Mouse (Mus musculus): ENCODE measurements around the gene Osgep. TPM values are rescaled to one million over a fixed set of nuclear protein-coding genes. Genes with fewer than 3 reads are reported as not detected.
A peak's percentile ranks its signal among the peaks of the same experiment; 100 is the strongest.
"Not testable (repeated sequence)": the region's sequence is repeated elsewhere in the genome, so short reads cannot be mapped to it uniquely, and the experiment has no call there.

Gene Osgep
- polyA plus RNA-seq, 1 experiment from 2014 or later, result 66.3 TPM

DNA sequence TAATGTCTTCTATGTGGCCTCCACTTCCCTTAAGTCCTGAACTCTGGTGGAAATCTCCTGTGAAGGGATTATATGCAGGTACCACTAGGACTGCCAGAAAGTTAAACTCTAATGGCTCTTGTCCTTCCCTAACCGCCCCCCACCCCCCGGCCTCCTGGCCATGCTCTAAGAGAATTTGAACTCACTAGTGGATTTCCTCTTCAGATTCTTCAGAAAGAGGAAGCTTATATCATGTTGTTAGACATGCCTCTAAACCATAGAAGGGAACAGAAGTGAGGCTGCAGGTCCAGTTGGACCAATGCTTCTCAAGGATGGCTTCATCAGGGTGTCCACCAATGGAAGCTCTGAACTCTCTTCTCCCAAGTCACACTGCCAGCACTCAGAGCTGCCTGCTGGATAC is 26.7 kb downstream of the Osgep start:
- H3K4me2 ChIP-seq; DNase-seq; H3K36me3 ChIP-seq; H3K4me1 ChIP-seq (replicated peaks); H3K9ac ChIP-seq; H3K27ac ChIP-seq; H3K9me3 ChIP-seq (replicated peaks); H3K4me3 ChIP-seq (replicated peaks); ATAC-seq (ENCODE audit: low read depth): not testable (repeated sequence)
- H3K27me3 ChIP-seq, result peaks cover 20% of the 10 kb centered on the region
- WGBS (ENCODE audit: insufficient replicate concordance), result 41% methylated on average over 2 of the region's 2 CpGs

DNA sequence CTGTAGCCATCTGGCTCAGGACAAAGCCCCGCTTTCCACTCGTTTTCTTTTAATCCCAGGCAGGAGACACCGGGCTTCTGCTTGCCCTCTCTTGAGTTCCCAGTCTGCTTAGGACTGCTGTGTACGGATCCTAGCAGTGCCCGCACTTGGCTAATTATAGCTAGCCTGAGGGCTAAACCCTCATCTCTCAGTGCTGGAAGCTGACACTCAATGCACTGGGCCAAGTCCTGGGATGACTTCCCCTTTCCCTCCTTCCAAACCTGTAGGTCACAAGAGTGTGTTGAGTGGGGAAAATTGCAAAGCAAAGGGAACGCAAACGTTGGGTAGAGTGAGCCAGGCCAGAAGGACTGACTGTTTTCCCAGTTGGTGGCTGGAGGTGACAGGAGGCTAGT is 27.3 kb downstream of the Osgep start, which contains the start of gene Klhl33:
Gene Klhl33, minus strand, starts transcription at position 134 of the 392 bp plus-strand sequence.
- ATAC-seq (ENCODE audit: low read depth), result no peak
- no peak for DNase-seq
- 37% methylated on average over 7 of the region's 7 CpGs for WGBS (ENCODE audit: insufficient replicate concordance)
- Histone ChIP-seq H3K4me2 (peak within 1 kb of the TSS; percentile 64), H3K36me3 (no peaks in the 10 kb centered on the region), H3K4me3 (replicated peaks) (peak within 1 kb of the TSS; percentile 45), H3K9ac (peak within 1 kb of the TSS; percentile 49), H3K9me3 (replicated peaks) (no peaks in the 10 kb centered on the region), H3K27ac (no peak within 1 kb of the TSS), H3K27me3 (peaks cover 20% of the 10 kb centered on the region), H3K4me1 (replicated peaks) (peaks cover 8% of the 10 kb centered on the region)

GRCm38 (mm10) chr14:50896747-50897373 is 27.8 kb downstream of the Osgep start:
- H3K9ac ChIP-seq, result peak overlapping the region; percentile 49
- 0 out of 2 replicates have a peak, but pooled peaks have one; percentile 22 for ATAC-seq (ENCODE audit: low read depth)
- no peaks in the 10 kb centered on the region for H3K36me3 ChIP-seq
- peak overlapping the region; percentile 45 for H3K4me3 ChIP-seq (replicated peaks)
- H3K4me1 ChIP-seq (replicated peaks), result peaks cover 8% of the 10 kb centered on the region
- no peaks in the 10 kb centered on the region for H3K9me3 ChIP-seq (replicated peaks)
- DNase-seq, result no peak
- 21% methylated on average over 23 of the region's 23 CpGs for WGBS (ENCODE audit: insufficient replicate concordance)
- H3K27me3 ChIP-seq, result peaks cover 20% of the 10 kb centered on the region
- no peak overlapping the region for H3K27ac ChIP-seq
- peak overlapping the region; percentile 64 for H3K4me2 ChIP-seq

DNA sequence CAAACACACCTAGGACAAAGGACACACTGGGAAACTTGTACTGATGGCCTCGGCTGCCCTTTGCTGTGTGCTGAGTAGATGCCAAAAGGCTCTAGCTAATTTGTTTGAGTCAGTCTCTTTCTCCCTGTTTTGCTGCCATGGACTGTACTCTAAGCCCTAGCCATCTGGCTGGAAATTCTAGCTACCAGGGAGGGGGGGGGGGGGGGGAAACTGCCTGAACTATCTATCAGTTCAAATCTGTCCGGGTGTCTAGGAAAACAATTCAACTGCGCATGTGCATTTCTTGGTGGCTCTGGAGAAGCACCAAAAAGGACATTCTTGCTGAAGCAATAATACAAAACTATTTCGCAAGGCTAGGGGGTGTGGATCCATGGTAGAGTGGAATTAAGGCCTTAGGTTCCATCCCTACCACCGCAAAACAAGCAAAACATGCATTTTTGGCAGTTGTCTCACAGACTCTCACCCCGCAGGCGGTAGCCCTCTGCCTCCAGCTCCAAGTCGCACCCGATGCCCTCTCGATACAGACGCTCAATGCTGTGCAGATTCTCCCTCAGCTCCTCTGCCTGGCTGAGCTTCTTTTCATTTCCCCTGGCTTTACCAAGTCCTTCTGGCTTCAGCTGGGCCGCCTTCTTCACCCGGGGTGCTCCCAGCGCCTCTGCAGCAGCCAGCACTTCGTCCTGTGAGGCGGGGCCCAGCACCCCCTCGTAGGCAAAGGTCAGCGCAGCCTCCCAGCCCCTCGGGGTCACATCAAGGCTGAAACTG is 28.5 kb downstream of the Osgep start:
- Histone ChIP-seq H3K27me3 (peaks cover 20% of the 10 kb centered on the region), H3K4me2 (peak overlapping the region; percentile 64), H3K9me3 (replicated peaks) (no peaks in the 10 kb centered on the region), H3K27ac (no peak overlapping the region), H3K9ac (peak overlapping the region; percentile 49), H3K4me1 (replicated peaks) (peaks cover 8% of the 10 kb centered on the region), H3K36me3 (no peaks in the 10 kb centered on the region), H3K4me3 (replicated peaks) (peak overlapping the region; percentile 45)
- DNase-seq (no peak), ATAC-seq (ENCODE audit: low read depth) (peak; percentile 57)
- 20% methylated on average over 19 of the region's 19 CpGs for WGBS (ENCODE audit: insufficient replicate concordance)

GRCm38 (mm10) chr14:50895407-50895806 is 29.3 kb downstream of the Osgep start:
- DNase-seq (no peak), ATAC-seq (ENCODE audit: low read depth) (no peak)
- Histone ChIP-seq H3K4me3 (replicated peaks) (no peak overlapping the region), H3K27me3 (peaks cover 20% of the 10 kb centered on the region), H3K27ac (no peak overlapping the region), H3K9me3 (replicated peaks) (no peaks in the 10 kb centered on the region), H3K9ac (no peak overlapping the region), H3K4me2 (no peak overlapping the region), H3K4me1 (replicated peaks) (peaks cover 8% of the 10 kb centered on the region), H3K36me3 (no peaks in the 10 kb centered on the region)

DNA sequence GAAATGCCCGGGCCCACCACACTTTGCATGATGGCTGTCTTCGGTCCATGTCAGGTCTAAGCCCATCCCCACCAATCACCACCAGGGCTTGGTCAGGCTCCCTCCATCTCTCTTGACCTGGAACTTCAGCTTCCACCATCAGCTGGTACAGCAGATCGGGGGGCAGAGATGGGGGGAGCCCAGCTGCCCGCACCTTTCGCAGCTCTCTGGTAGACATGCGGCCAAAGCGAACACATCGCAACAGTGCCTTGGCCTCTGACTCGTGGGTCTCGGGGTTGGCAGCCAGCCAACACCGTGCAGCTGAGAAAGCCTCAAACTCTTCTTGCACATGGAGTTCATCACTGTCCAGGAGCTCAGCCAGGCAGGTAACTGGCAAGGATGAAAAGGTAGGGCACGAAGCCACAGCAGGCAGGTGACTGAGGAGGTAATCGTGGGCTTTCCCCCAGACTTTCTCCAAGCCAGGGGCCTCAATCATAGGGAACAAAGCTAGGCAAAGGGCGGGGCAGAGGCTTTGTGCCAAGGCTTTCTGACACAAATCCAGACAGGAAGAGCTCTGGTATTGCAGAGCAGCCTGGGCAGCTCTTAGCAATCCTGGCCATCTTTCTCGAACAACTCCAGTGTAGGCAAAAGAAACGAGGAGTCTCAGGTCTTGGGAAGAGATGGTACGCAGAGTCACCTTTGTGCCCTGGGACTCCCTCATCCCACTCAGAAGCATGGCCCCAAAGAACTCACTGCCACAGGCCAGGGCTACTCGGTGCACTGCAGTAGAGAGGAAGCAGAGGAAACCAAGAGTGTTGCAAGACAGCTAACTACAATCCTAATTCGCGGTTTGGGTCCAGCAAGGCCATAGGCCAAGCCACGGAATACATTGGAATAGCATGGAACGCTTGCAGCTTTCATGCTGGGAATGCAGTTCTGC is 31.9 kb downstream of the Osgep start:
- Histone ChIP-seq H3K27me3 (peaks cover 20% of the 10 kb centered on the region), H3K36me3 (no peaks in the 10 kb centered on the region), H3K4me1 (replicated peaks) (peaks cover 8% of the 10 kb centered on the region), H3K9me3 (replicated peaks) (no peaks in the 10 kb centered on the region), H3K4me2 (no peak overlapping the region), H3K9ac (no peak overlapping the region), H3K27ac (no peak overlapping the region), H3K4me3 (replicated peaks) (no peak overlapping the region)
- ATAC-seq (ENCODE audit: low read depth) (no peak), DNase-seq (no peak)
- WGBS (ENCODE audit: insufficient replicate concordance), result 64% methylated on average over 22 of the region's 22 CpGs

DNA sequence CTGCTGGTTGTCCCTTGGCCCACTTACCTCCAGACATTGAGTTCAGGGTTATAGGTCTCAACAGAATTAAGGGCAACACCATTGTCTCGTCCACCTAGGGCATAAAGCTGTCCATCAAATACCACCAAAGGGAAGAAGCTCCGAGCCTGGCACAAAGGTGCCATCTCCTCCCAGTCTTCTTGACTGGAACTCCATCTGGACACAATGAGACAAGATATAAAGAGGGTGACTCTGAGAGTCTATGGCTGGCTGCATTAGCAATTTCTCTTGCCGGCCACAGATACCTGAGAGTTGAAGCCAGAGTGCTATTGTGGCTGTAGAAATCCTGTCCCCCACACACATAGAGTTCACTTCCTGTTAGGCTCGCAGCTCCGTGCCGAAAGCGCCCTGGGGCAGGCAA is 32.6 kb downstream of the Osgep start:
- Histone ChIP-seq H3K36me3 (no peaks in the 10 kb centered on the region), H3K4me3 (replicated peaks) (no peak overlapping the region), H3K9ac (no peak overlapping the region), H3K27me3 (peaks cover 14% of the 10 kb centered on the region), H3K4me1 (replicated peaks) (peaks cover 7% of the 10 kb centered on the region), H3K4me2 (no peak overlapping the region), H3K27ac (no peak overlapping the region), H3K9me3 (replicated peaks) (no peaks in the 10 kb centered on the region)
- ATAC-seq (ENCODE audit: low read depth) (no peak), DNase-seq (no peak)
- WGBS (ENCODE audit: insufficient replicate concordance), result 67% methylated on average over 7 of the region's 7 CpGs

DNA sequence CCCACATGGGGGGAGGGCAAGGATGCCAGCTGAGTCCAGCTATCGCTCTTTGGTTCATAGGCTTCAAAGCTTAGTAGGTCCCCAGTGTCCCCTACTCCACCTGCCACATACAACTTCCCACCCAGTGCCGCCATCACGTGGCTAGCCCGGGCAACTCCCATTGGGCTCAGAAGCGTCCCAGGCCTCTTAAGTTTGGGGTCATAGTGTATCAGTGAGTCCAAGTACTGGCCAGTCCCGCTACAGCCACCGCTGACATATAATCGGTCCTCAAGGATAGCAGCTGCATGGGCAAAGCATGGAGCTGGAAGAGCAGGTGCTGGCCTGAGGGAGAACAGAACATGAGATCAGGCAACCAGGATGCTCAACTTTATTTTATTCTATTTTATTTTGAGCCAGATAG is 33.1 kb downstream of the Osgep start:
- Histone ChIP-seq H3K4me2 (no peak overlapping the region), H3K36me3 (no peaks in the 10 kb centered on the region), H3K4me3 (replicated peaks) (no peak overlapping the region), H3K4me1 (replicated peaks) (peaks cover 3% of the 10 kb centered on the region), H3K9me3 (replicated peaks) (no peaks in the 10 kb centered on the region), H3K9ac (no peak overlapping the region), H3K27me3 (peaks cover 9% of the 10 kb centered on the region), H3K27ac (no peak overlapping the region)
- ATAC-seq (ENCODE audit: low read depth) (no peak), DNase-seq (no peak)
- WGBS (ENCODE audit: insufficient replicate concordance), result 83% methylated on average over 8 of the region's 8 CpGs

DNA sequence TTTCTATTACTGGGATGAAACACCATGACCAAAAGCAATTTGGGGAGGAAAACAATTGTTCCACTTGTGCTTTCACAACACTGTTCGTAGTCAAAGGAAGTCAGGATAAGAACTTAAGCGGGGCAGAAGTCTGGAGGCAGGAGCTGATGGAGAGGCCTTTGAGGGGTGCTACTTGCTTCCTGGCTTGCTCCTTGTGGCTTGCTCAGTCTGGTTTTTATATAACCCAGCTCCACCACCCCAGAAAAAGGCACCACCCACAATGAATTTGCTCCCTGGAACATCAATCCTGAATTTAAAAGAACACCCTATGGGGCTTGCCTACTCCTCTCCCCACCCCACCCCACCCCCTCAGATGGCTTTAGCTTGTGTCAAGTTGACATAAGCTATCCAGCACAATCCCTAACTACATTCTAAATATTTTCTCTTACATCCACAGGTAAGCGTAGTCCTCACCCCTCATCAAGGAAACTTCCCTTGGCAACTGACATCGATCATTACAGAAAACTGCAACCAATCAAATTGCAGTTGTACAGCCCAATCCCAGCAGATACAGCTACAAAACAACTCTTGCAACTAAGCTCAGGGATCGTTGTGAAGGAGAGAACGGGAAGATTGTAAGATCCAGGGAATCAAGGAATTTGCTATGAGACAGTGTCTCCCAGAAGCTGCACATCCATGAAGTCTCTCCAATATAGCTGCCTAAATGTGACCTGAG is 48.3 kb downstream of the Osgep start:
- 69% methylated on average over 6 of the region's 6 CpGs for WGBS (ENCODE audit: insufficient replicate concordance)
- Histone ChIP-seq H3K4me3 (replicated peaks) (no peak overlapping the region), H3K4me2 (no peak overlapping the region), H3K27ac (no peak overlapping the region), H3K9ac (no peak overlapping the region), H3K27me3 (no peaks in the 10 kb centered on the region), H3K4me1 (replicated peaks) (peaks cover 6% of the 10 kb centered on the region; the same call in 1 of the 2 replicates), H3K36me3 (no peaks in the 10 kb centered on the region), H3K9me3 (replicated peaks) (no peaks in the 10 kb centered on the region)
- no peak for ATAC-seq (ENCODE audit: low read depth)
- no peak for DNase-seq

DNA sequence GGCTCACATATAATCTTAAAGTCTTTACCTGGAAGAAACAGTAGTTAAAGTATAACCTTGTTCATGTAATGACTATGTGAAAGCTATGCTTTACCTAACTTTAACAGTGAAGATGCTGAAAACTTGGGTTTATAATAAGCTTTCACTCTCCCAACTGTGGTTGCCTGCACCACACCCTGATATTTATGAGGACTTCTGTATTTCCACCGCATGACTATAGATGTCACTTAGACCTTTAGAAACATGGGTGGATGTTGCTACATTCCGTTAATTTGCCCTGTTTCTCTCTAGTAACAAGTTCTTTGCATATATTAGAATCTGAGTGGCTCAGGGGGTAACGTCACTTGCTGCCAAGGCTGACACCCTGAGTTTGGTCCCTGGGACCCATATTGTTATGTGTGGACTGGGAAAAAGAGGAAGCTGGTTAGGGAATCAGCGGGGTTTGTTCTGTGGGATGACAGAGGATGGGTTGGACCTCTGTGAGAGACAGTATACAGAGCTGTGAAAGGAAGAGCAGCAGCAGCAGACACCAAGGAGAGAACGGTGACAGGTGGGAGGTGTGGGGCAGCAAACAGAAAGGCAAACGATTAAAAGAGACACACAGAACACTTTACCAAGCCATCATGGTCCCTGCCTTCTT is 49.0 kb downstream of the Osgep start:
- Histone ChIP-seq H3K4me1 (replicated peaks) (peaks cover 8% of the 10 kb centered on the region), H3K4me3 (replicated peaks) (no peak overlapping the region), H3K27me3 (no peaks in the 10 kb centered on the region), H3K9me3 (replicated peaks) (no peaks in the 10 kb centered on the region), H3K36me3 (no peaks in the 10 kb centered on the region), H3K27ac (no peak overlapping the region), H3K9ac (no peak overlapping the region), H3K4me2 (no peak overlapping the region)
- no peak for ATAC-seq (ENCODE audit: low read depth)
- DNase-seq, result no peak
- WGBS (ENCODE audit: insufficient replicate concordance), result 58% methylated on average over 6 of the region's 6 CpGs

Data from liver, embryonic 13.5 days (tissue).